Mouse (Mus musculus) heart, postnatal 10 days (tissue): ENCODE data around the gene Stx18. TPM values are rescaled to one million over a fixed set of nuclear protein-coding genes. Genes with fewer than 3 reads are reported as not detected.

ENCODE experiments used
- DNase-seq, 2 experiments: peaks; one replicate each; pipeline ENCODE4 v3.0.0; 2021
- intact Hi-C: fragments of 180-260 bp; cut with DNase I; formaldehyde crosslinking; loops from one replicate; pipeline ENCODE4 v1.15.1; 2025
- total RNA-seq, 2 experiments: library from RNA; stranded (reverse); gene quantifications; 2 replicates each; pipeline ENCODE4 v1.2.3; 2021

Stx18 gene
- total RNA-seq, 2 experiments from 2014 or later, result 20.9 to 22.2 TPM

GRCm38 (mm10) chr5:38121699-38122098 lies 83.2 kb downstream of the Stx18 start:
- DNase-seq, result no peak
- intact Hi-C loops, result no loop called here

- intact Hi-C loops, result no loop called here
- DNase-seq, result no peak
Observed at GRCm38 (mm10) chr5:38126519-38127306, 88.2 kb downstream of the Stx18 start.

GRCm38 (mm10) chr5:38129339-38129738 lies 90.8 kb downstream of the Stx18 start:
- DNase-seq, result no peak
- intact Hi-C loops, result no loop called here

- intact Hi-C loops, result no loop called here
- no peak for DNase-seq
Observed at GRCm38 (mm10) chr5:38136247-38136646, 97.7 kb downstream of the Stx18 start.

GRCm38 (mm10) chr5:38137163-38137562 lies 98.6 kb downstream of the Stx18 start:
- DNase-seq, result no peak
- intact Hi-C loops, result no loop called here

GRCm38 (mm10) chr5:38140893-38141292 lies 102.4 kb downstream of the Stx18 start:
- no peak for DNase-seq
- intact Hi-C loops, result no loop called here

- DNase-seq, result peak; percentile 13 to 36
- intact Hi-C loops, result no loop called here
Observed at GRCm38 (mm10) chr5:38146524-38146923, 108.0 kb downstream of the Stx18 start.

GRCm38 (mm10) chr5:38151264-38151663 lies 112.7 kb downstream of the Stx18 start:
- intact Hi-C loops, result no loop called here
- DNase-seq, result no peak

GRCm38 (mm10) chr5:38152201-38153108 lies 113.9 kb downstream of the Stx18 start:
- intact Hi-C loops, result no loop called here
- no peak for DNase-seq

GRCm38 (mm10) chr5:38153636-38154035 lies 115.1 kb downstream of the Stx18 start:
- intact Hi-C loops, result no loop called here
- no peak for DNase-seq

- no peak for DNase-seq
- intact Hi-C loops, result no loop called here
Observed at GRCm38 (mm10) chr5:38157481-38158020, 119.0 kb downstream of the Stx18 start.

- no peak for DNase-seq
- intact Hi-C loops, result no loop called here
Observed at GRCm38 (mm10) chr5:38158501-38158946, 120.0 kb downstream of the Stx18 start.

- DNase-seq, result peak; percentile 58 to 61
- intact Hi-C loops, result no loop called here
Observed at GRCm38 (mm10) chr5:38158947-38159633, 120.5 kb downstream of the Stx18 start.

- DNase-seq, result no peak
- intact Hi-C loops, result no loop called here
Observed at GRCm38 (mm10) chr5:38159634-38160413, 121.3 kb downstream of the Stx18 start, which contains the start of gene Nsg1. Gene Nsg1 (minus strand): TSS chr5:38159907.

- no peak for DNase-seq
- intact Hi-C loops, result no loop called here
Observed at GRCm38 (mm10) chr5:38168497-38168896, 130.0 kb downstream of the Stx18 start.

GRCm38 (mm10) chr5:38173766-38174165 lies 135.2 kb downstream of the Stx18 start:
- no peak for DNase-seq
- intact Hi-C loops, result no loop called here

GRCm38 (mm10) chr5:38174256-38174912 lies 135.8 kb downstream of the Stx18 start:
- intact Hi-C loops, result no loop called here

GRCm38 (mm10) chr5:38184688-38185285 lies 146.2 kb downstream of the Stx18 start:
- DNase-seq, result no peak
- intact Hi-C loops, result no loop called here

More at GRCm38 (mm10) chr5:38174256-38174912, 135.8 kb downstream of the Stx18 start:
- DNase-seq, result no peak

- intact Hi-C loops, result no loop called here
- no peak for DNase-seq
Observed at GRCm38 (mm10) chr5:38187006-38187405, 148.5 kb downstream of the Stx18 start.
